Mouse (Mus musculus): ENCODE results near the gene Gpc1. TPM values are rescaled to one million over a fixed set of nuclear protein-coding genes. Genes with fewer than 3 reads are reported as not detected.

Gene Gpc1
- total and polyA plus RNA-seq, 3 experiments: 0.05 to 0.55 TPM; not detected in 1

GRCm38 (mm10) chr1:92861503-92861902 lies 30.1 kb downstream of the Gpc1 start:
- H3K27ac ChIP-seq (ENCODE audit: insufficient read depth, low read depth): no peak overlapping the region
- H3K27me3 ChIP-seq (replicated peaks): peaks cover 79% of the 10 kb centered on the region
- no peaks in the 10 kb centered on the region for H3K4me1 ChIP-seq (ENCODE audit: control insufficient read depth in 1 of 2, insufficient read depth in 2 of 2)
- in situ Hi-C loops (cut with MboI; ENCODE audit: low pct_ligation_motif_present, low pct_unique_long_range_greater_than_20kb, low sequenced_read_pairs) (no loop called here), dilution Hi-C loops (cut with MboI; ENCODE audit: extremely low pct_ligation_motif_present, extremely low pct_unique_long_range_greater_than_20kb, low sequenced_read_pairs) (no loop called here)
- no peak overlapping the region for H3K4me2 ChIP-seq (ENCODE audit: insufficient read depth, low read depth, poor library complexity, severe bottlenecking)
- no peak overlapping the region for H3K9ac ChIP-seq (ENCODE audit: insufficient read depth, low read depth)
- no peak overlapping the region for H3K4me3 ChIP-seq (replicated peaks in 1 of 3; ENCODE audit: low read depth in 2 of 3, low read length in 2 of 3, poor library complexity in 1 of 3)
- H3K9me3 ChIP-seq (replicated peaks; ENCODE audit: low read length): no peaks in the 10 kb centered on the region
- TF ChIP-seq JUND (conservative IDR thresholded peaks at IDR 0.05; ENCODE audit: low read depth, low read length) (no peak), ETS1 (conservative IDR thresholded peaks at IDR 0.05; ENCODE audit: low read depth, low read length) (no peak), CTCF (conservative IDR thresholded peaks at IDR 0.05 in 1 of 2, IDR thresholded peaks at IDR 0.05 in 1 of 2; ENCODE audit: low read depth in 2 of 2, low read length in 2 of 2) (no peak), EP300 (IDR thresholded peaks at IDR 0.05; ENCODE audit: low read length) (no peak), PAX5 (IDR thresholded peaks at IDR 0.05; ENCODE audit: low read length) (no peak), RCOR1 (conservative IDR thresholded peaks at IDR 0.05; ENCODE audit: low read depth, low read length) (no peak)
- H3K36me3 ChIP-seq (replicated peaks in 1 of 2; ENCODE audit: control insufficient read depth in 1 of 2, insufficient read depth in 1 of 2, low read length in 1 of 2): no peaks in the 10 kb centered on the region
- DNase-seq (ENCODE audit: extremely low read depth): no peak
- H3K79me2 ChIP-seq (replicated peaks; ENCODE audit: control insufficient read depth, extremely low read depth, insufficient read depth, poor library complexity, severe bottlenecking): no peaks in the 10 kb centered on the region

DNA sequence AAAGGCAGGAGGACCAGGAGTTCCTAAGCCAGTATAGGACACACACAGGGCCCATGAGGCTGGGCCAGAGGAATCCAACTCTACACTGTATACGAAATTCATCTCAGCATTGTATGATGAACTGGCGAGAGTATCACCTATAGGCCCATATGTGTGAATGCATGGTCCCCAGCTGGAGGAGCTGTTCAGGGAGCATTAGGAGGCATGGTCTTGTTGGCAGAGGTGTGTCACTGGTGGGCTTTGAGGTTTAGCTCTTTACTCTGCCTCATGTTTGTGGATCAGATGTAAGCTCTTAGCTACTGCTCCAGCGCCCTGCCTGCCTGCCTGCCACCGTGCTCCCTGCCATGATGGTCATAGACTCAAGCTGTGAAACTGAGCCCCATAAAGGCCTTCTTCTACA lies 31.8 kb downstream of the Gpc1 start:
- peaks cover 1% of the 10 kb centered on the region for H3K9me3 ChIP-seq (replicated peaks; ENCODE audit: low read length)
- DNase-seq (ENCODE audit: extremely low read depth): no peak
- H3K4me3 ChIP-seq (replicated peaks in 1 of 3; ENCODE audit: low read depth in 2 of 3, low read length in 2 of 3, poor library complexity in 1 of 3): no peak overlapping the region
- in situ Hi-C loops (cut with MboI; ENCODE audit: low pct_ligation_motif_present, low pct_unique_long_range_greater_than_20kb, low sequenced_read_pairs): no loop called here
- H3K27ac ChIP-seq (ENCODE audit: insufficient read depth, low read depth): no peak overlapping the region
- TF ChIP-seq CHD1 (IDR thresholded peaks at IDR 0.05; ENCODE audit: low read depth, low read length) (no peak), NELFE (IDR thresholded peaks at IDR 0.05; ENCODE audit: low read depth, low read length) (no peak), TCF12 (IDR thresholded peaks at IDR 0.05; ENCODE audit: low read depth, low read length) (no peak), POLR2A (IDR thresholded peaks at IDR 0.05; ENCODE audit: low read depth, low read length) (no peak), KAT2A (IDR thresholded peaks at IDR 0.05; ENCODE audit: insufficient replicate concordance, low read length) (no peak), ETS1 (conservative IDR thresholded peaks at IDR 0.05; ENCODE audit: low read depth, low read length) (no peak), BHLHE40 (IDR thresholded peaks at IDR 0.05; ENCODE audit: low read depth, low read length) (no peak), NRF1 (IDR thresholded peaks at IDR 0.05; ENCODE audit: low read depth, low read length) (no peak), USF2 (conservative IDR thresholded peaks at IDR 0.05; ENCODE audit: low read depth, low read length) (no peak)
- H3K79me2 ChIP-seq (replicated peaks; ENCODE audit: control insufficient read depth, extremely low read depth, insufficient read depth, poor library complexity, severe bottlenecking): no peaks in the 10 kb centered on the region
- H3K4me2 ChIP-seq (ENCODE audit: insufficient read depth, low read depth, poor library complexity, severe bottlenecking): no peak overlapping the region
- dilution Hi-C loops (cut with MboI; ENCODE audit: extremely low pct_ligation_motif_present, extremely low pct_unique_long_range_greater_than_20kb, low sequenced_read_pairs): no loop called here
- no peak overlapping the region for H3K9ac ChIP-seq (ENCODE audit: insufficient read depth, low read depth)
- no peaks in the 10 kb centered on the region for H3K36me3 ChIP-seq (replicated peaks in 1 of 2; ENCODE audit: control insufficient read depth in 1 of 2, insufficient read depth in 1 of 2, low read length in 1 of 2)
- no peaks in the 10 kb centered on the region for H3K4me1 ChIP-seq (ENCODE audit: control insufficient read depth in 1 of 2, insufficient read depth in 2 of 2)
- H3K27me3 ChIP-seq (replicated peaks): peaks cover 91% of the 10 kb centered on the region

GRCm38 (mm10) chr1:92866170-92866569 lies 34.7 kb downstream of the Gpc1 start:
- Histone ChIP-seq H3K79me2 (replicated peaks; ENCODE audit: control insufficient read depth, extremely low read depth, insufficient read depth, poor library complexity, severe bottlenecking) (no peaks in the 10 kb centered on the region), H3K9ac (ENCODE audit: insufficient read depth, low read depth) (no peak overlapping the region), H3K27me3 (replicated peaks) (peaks cover 93% of the 10 kb centered on the region), H3K9me3 (replicated peaks; ENCODE audit: low read length) (peaks cover 3% of the 10 kb centered on the region), H3K27ac (ENCODE audit: insufficient read depth, low read depth) (no peak overlapping the region), H3K4me1 (ENCODE audit: control insufficient read depth in 1 of 2, insufficient read depth in 2 of 2) (no peaks in the 10 kb centered on the region), H3K36me3 (replicated peaks in 1 of 2; ENCODE audit: control insufficient read depth in 1 of 2, insufficient read depth in 1 of 2, low read length in 1 of 2) (no peaks in the 10 kb centered on the region), H3K4me3 (replicated peaks in 1 of 3; ENCODE audit: low read depth in 2 of 3, low read length in 2 of 3, poor library complexity in 1 of 3) (no peak overlapping the region), H3K4me2 (ENCODE audit: insufficient read depth, low read depth, poor library complexity, severe bottlenecking) (no peak overlapping the region)
- TF ChIP-seq CHD1 (IDR thresholded peaks at IDR 0.05; ENCODE audit: low read depth, low read length) (no peak), RCOR1 (conservative IDR thresholded peaks at IDR 0.05; ENCODE audit: low read depth, low read length) (no peak), JUN (IDR thresholded peaks at IDR 0.05; ENCODE audit: insufficient read depth, low read depth, low read length) (no peak), EP300 (IDR thresholded peaks at IDR 0.05; ENCODE audit: low read length) (no peak), TCF12 (IDR thresholded peaks at IDR 0.05; ENCODE audit: low read depth, low read length) (no peak), MEF2A (IDR thresholded peaks at IDR 0.05; ENCODE audit: borderline replicate concordance, low read depth, low read length) (no peak), MXI1 (IDR thresholded peaks at IDR 0.05; ENCODE audit: low read depth, low read length) (no peak), TBP (conservative IDR thresholded peaks at IDR 0.05; ENCODE audit: low read depth, low read length) (no peak), PAX5 (IDR thresholded peaks at IDR 0.05; ENCODE audit: low read length) (no peak), NRF1 (IDR thresholded peaks at IDR 0.05; ENCODE audit: low read depth, low read length) (no peak), JUND (conservative IDR thresholded peaks at IDR 0.05; ENCODE audit: low read depth, low read length) (no peak), POLR2AphosphoS2 (IDR thresholded peaks at IDR 0.05; ENCODE audit: low read depth, low read length) (no peak), ZNF384 (IDR thresholded peaks at IDR 0.05; ENCODE audit: low read depth, low read length) (no peak), USF1 (IDR thresholded peaks at IDR 0.05; ENCODE audit: low read depth, low read length) (no peak), KAT2A (IDR thresholded peaks at IDR 0.05; ENCODE audit: insufficient replicate concordance, low read length) (no peak), USF2 (conservative IDR thresholded peaks at IDR 0.05; ENCODE audit: low read depth, low read length) (no peak), HCFC1 (IDR thresholded peaks at IDR 0.05; ENCODE audit: low read depth, low read length) (no peak), MAX (IDR thresholded peaks at IDR 0.05; ENCODE audit: low read length) (no peak)
- dilution Hi-C loops (cut with MboI; ENCODE audit: extremely low pct_ligation_motif_present, extremely low pct_unique_long_range_greater_than_20kb, low sequenced_read_pairs): no loop called here
- in situ Hi-C loops (cut with MboI; ENCODE audit: low pct_ligation_motif_present, low pct_unique_long_range_greater_than_20kb, low sequenced_read_pairs): no loop called here
- DNase-seq (ENCODE audit: extremely low read depth): no peak

Data from CH12.LX (cell line).